ENCODE assay signal across 15 mouse cellular contexts in the genomic region with DNA sequence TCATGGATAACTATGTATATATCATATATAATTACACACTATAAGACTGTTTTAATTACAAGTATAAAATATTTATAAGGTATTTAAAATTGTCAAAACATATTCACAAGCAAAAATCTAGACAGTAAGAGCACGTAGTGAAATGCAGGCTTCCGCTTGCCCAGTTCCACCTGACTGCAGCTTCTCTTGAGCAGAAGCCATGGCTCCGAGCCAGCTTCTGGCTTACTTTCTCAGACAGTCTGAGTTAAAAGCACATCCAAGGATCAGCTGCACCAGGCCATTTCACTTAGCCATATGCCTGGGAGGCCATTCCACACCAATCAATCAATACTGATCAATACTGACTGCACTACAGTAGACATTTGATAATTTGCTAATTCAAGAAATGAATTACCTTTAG. TPM values are rescaled to one million over a fixed set of nuclear protein-coding genes. Genes with fewer than 3 reads are reported as not detected.
A peak's percentile ranks its signal among the peaks of the same experiment; 100 is the strongest.
DNase-seq lines count a peak whose midpoint lies in the region; ATAC-seq and TF ChIP-seq lines count a peak whose summit lies in the region.
"Had no signal": no experiment of that assay in that cellular context is flagged by ENCODE, and none has a peak within 500 bp of the region (broad histone marks: within the 10 kb centered on the region; RNA-seq: fewer than 3 reads in every experiment).

No protein-coding gene starts in this region.

- no peak overlapping the region for H3K9ac ChIP-seq in forebrain, embryonic 14.5 days (ENCODE audit: low read length)
- H3K9ac ChIP-seq in forebrain, embryonic 11.5 days (ENCODE audit: low read length), result no peak overlapping the region
- no peak overlapping the region for H3K9ac ChIP-seq in lung, embryonic 14.5 days
- H3K9ac ChIP-seq: limb, embryonic 15.5 days had no signal

- H3K27me3 ChIP-seq in forebrain, embryonic 14.5 days (replicated peaks; ENCODE audit: control insufficient read depth, insufficient read depth, low read length), result no peaks in the 10 kb centered on the region
- H3K27me3 ChIP-seq in forebrain, embryonic 11.5 days (ENCODE audit: control insufficient read depth, insufficient read depth, low read length), result no peaks in the 10 kb centered on the region
- H3K27me3 ChIP-seq in lung, embryonic 14.5 days (ENCODE audit: insufficient read depth, low read length), result no peaks in the 10 kb centered on the region
- no peaks in the 10 kb centered on the region for H3K27me3 ChIP-seq in thymus, adult 2 months (ENCODE audit: control insufficient read depth, insufficient read depth, low read length)
- H3K27me3 ChIP-seq: limb, embryonic 15.5 days had no signal

- no peak for TF ChIP-seq POLR2A in thymus, adult 2 months (IDR thresholded peaks at IDR 0.05; ENCODE audit: control insufficient read depth, extremely low read depth, insufficient read depth, low read length, poor library complexity)

- H3K4me3 ChIP-seq in forebrain, embryonic 14.5 days (ENCODE audit: low read depth, low read length), result no peak overlapping the region
- no peak overlapping the region for H3K4me3 ChIP-seq in forebrain, embryonic 11.5 days (ENCODE audit: low read depth, low read length)
- H3K4me3 ChIP-seq in lung, embryonic 14.5 days (ENCODE audit: low read depth, low read length), result no peak overlapping the region
- no peak overlapping the region for H3K4me3 ChIP-seq in thymus, adult 2 months (ENCODE audit: control insufficient read depth, insufficient read depth, low read length)
- H3K4me3 ChIP-seq: heart, adult 2 months; limb, embryonic 15.5 days; midbrain, embryonic 10.5 days had no signal

- ATAC-seq in forebrain, embryonic 14.5 days, result no peak
- ATAC-seq in forebrain, embryonic 11.5 days (replicated peaks; ENCODE audit: low FRiP score), result no peak
- ATAC-seq in lung, embryonic 14.5 days (ENCODE audit: insufficient read depth), result no peak
- ATAC-seq: inflammation-experienced regulatory T-cells, adult 6 months; lung, postnatal 0 days had no signal

- no peak for TF ChIP-seq CTCF in lung, embryonic 14.5 days (IDR thresholded peaks at IDR 0.05; ENCODE audit: low read depth)
- TF ChIP-seq CTCF in thymus, adult 2 months (IDR thresholded peaks at IDR 0.05; ENCODE audit: borderline replicate concordance, control insufficient read depth, extremely low read depth, insufficient read depth, low read length, poor library complexity), result no peak

- no peaks in the 10 kb centered on the region for H3K9me3 ChIP-seq in forebrain, embryonic 14.5 days (replicated peaks; ENCODE audit: control insufficient read depth, low read length)
- H3K9me3 ChIP-seq in forebrain, embryonic 11.5 days (ENCODE audit: control insufficient read depth, low read length), result no peaks in the 10 kb centered on the region
- H3K9me3 ChIP-seq in lung, embryonic 14.5 days (ENCODE audit: low read depth, low read length), result no peaks in the 10 kb centered on the region
- H3K9me3 ChIP-seq: limb, embryonic 15.5 days; midbrain, embryonic 10.5 days had no signal

- H3K4me1 ChIP-seq in forebrain, embryonic 14.5 days (ENCODE audit: control insufficient read depth, insufficient read depth, low read length), result no peaks in the 10 kb centered on the region
- H3K4me1 ChIP-seq in forebrain, embryonic 11.5 days (replicated peaks; ENCODE audit: control insufficient read depth, insufficient read depth, low read length), result no peaks in the 10 kb centered on the region
- no peaks in the 10 kb centered on the region for H3K4me1 ChIP-seq in lung, embryonic 14.5 days (ENCODE audit: insufficient read depth)
- no peaks in the 10 kb centered on the region; the same call in 1 of the 2 replicates for H3K4me1 ChIP-seq in thymus, adult 2 months (replicated peaks; ENCODE audit: control insufficient read depth, insufficient read depth, low read length)
- H3K4me1 ChIP-seq: midbrain, embryonic 10.5 days had no signal

- H3K27ac ChIP-seq in forebrain, embryonic 14.5 days (ENCODE audit: low read depth, low read length), result no peak overlapping the region
- H3K27ac ChIP-seq in forebrain, embryonic 11.5 days (ENCODE audit: low read depth, low read length), result no peak overlapping the region
- no peak overlapping the region for H3K27ac ChIP-seq in lung, embryonic 14.5 days (ENCODE audit: low read depth)
- no peak overlapping the region for H3K27ac ChIP-seq in thymus, adult 2 months (ENCODE audit: control insufficient read depth, insufficient read depth, low read length)
- H3K27ac ChIP-seq: heart, adult 2 months; limb, embryonic 15.5 days; midbrain, embryonic 10.5 days had no signal

- H3K36me3 ChIP-seq in forebrain, embryonic 14.5 days (ENCODE audit: control insufficient read depth, insufficient read depth, low read length), result peaks cover 24% of the 10 kb centered on the region
- no peaks in the 10 kb centered on the region for H3K36me3 ChIP-seq in forebrain, embryonic 11.5 days (ENCODE audit: control insufficient read depth, insufficient read depth, low read length)
- H3K36me3 ChIP-seq in lung, embryonic 14.5 days (ENCODE audit: insufficient read depth), result peaks cover 18% of the 10 kb centered on the region
- H3K36me3 ChIP-seq in thymus, adult 2 months (ENCODE audit: control insufficient read depth, insufficient read depth, low read length), result peaks cover 16% of the 10 kb centered on the region

- WGBS in forebrain, embryonic 14.5 days, result 70% methylated on average over 3 of the region's 3 CpGs
- 93% methylated on average over 3 of the region's 3 CpGs for WGBS in forebrain, embryonic 11.5 days
- WGBS in lung, embryonic 14.5 days, result 84% methylated on average over 3 of the region's 3 CpGs
- WGBS in thymus, adult 2 months, result over 99% methylated on average over 3 of the region's 3 CpGs

- DNase-seq in forebrain, embryonic 14.5 days (ENCODE audit: low spot score), result peak; percentile 57
- no peak for DNase-seq in forebrain, embryonic 11.5 days (ENCODE audit: low spot score)
- DNase-seq in lung, embryonic 14.5 days, result peak; percentile 15
- DNase-seq in lung, postnatal 36 days, result no peak
- peak; percentile 37 for DNase-seq in cerebellum, adult 8-10 months
- peak; percentile 86 to 88 for DNase-seq in kidney, postnatal 25 days
- DNase-seq in thymus, adult 2 months, result no peak
- no peak for DNase-seq in heart, adult 8-10 months (ENCODE audit: low spot score)
- DNase-seq: heart, adult 2 months; heart, postnatal 14 days had no signal

- H3K4me2 ChIP-seq in forebrain, embryonic 14.5 days (ENCODE audit: low read length), result no peak overlapping the region
- H3K4me2 ChIP-seq in forebrain, embryonic 11.5 days (ENCODE audit: low read depth, low read length, severe bottlenecking), result no peak overlapping the region
- H3K4me2 ChIP-seq in lung, embryonic 14.5 days, result no peak overlapping the region
- H3K4me2 ChIP-seq: limb, embryonic 15.5 days had no signal

RNA-seq across cellular contexts. Expression of gene Vps53, which starts 10.5 kb away (rescaled TPM):
- 63.8 and 67.9 TPM in 2 replicates for polyA plus RNA-seq in forebrain, embryonic 14.5 days (2014; fragmentation: Nextera tagmentation; extraction: Ambion mirVana)
- polyA plus RNA-seq in forebrain, embryonic 11.5 days (2014; fragmentation: Nextera tagmentation; extraction: Ambion mirVana), result 41.5 and 43.6 TPM in 2 replicates
- 34.5 and 35.6 TPM in 2 replicates for polyA plus RNA-seq in lung, embryonic 14.5 days (2014; fragmentation: Nextera tagmentation; extraction: Ambion mirVana)
- 30.6 and 33.7 TPM in 2 replicates for polyA plus RNA-seq in thymus, adult 2 months (2012; rRNA removed)
- total RNA-seq in heart, adult 8-10 months (2022), result 10 to 100 TPM; 27.2 to 29.9 (median 29.5) TPM

RNA-seq across cellular contexts. Expression of gene Fam57a, which starts 10.5 kb away (rescaled TPM):
- 26.1 and 27.5 TPM in 2 replicates for polyA plus RNA-seq in forebrain, embryonic 14.5 days (2014; fragmentation: Nextera tagmentation; extraction: Ambion mirVana)
- 34.6 and 35.1 TPM in 2 replicates for polyA plus RNA-seq in forebrain, embryonic 11.5 days (2014; fragmentation: Nextera tagmentation; extraction: Ambion mirVana)
- polyA plus RNA-seq in lung, embryonic 14.5 days (2014; fragmentation: Nextera tagmentation; extraction: Ambion mirVana), result 38.3 and 39.8 TPM in 2 replicates
- polyA plus RNA-seq in thymus, adult 2 months (2012; rRNA removed), result 17.4 and 19.4 TPM in 2 replicates
- total RNA-seq in heart, adult 8-10 months (2022), result 1 to 10 TPM; 2.0 to 3.0 (median 2.5) TPM

RNA-seq across cellular contexts. Expression of gene Dbil5, which starts 48.4 kb away (rescaled TPM):
- not detected in 2 replicates for polyA plus RNA-seq in forebrain, embryonic 14.5 days (2014; fragmentation: Nextera tagmentation; extraction: Ambion mirVana)
- polyA plus RNA-seq in forebrain, embryonic 11.5 days (2014; fragmentation: Nextera tagmentation; extraction: Ambion mirVana), result 0.48 TPM in 1 of 2 replicates, not detected in the other
- polyA plus RNA-seq in lung, embryonic 14.5 days (2014; fragmentation: Nextera tagmentation; extraction: Ambion mirVana), result 0.60 and 1.6 TPM in 2 replicates
- 0.37 and 1.4 TPM in 2 replicates for polyA plus RNA-seq in thymus, adult 2 months (2012; rRNA removed)
- under 1 TPM in 3 of 4 experiments, not detected in 1; 0.50 to 0.68 (median 0.60) TPM for total RNA-seq in heart, adult 8-10 months (2022)
- total RNA-seq: heart, postnatal 14 days had no signal
- polyA plus RNA-seq: neural tube, embryonic 11.5 days had no signal

RNA-seq across cellular contexts. Expression of gene Gemin4, which starts 48.5 kb away (rescaled TPM):
- 25.0 and 25.7 TPM in 2 replicates for polyA plus RNA-seq in forebrain, embryonic 14.5 days (2014; fragmentation: Nextera tagmentation; extraction: Ambion mirVana)
- polyA plus RNA-seq in forebrain, embryonic 11.5 days (2014; fragmentation: Nextera tagmentation; extraction: Ambion mirVana), result 46.2 and 52.9 TPM in 2 replicates
- 45.6 and 45.8 TPM in 2 replicates for polyA plus RNA-seq in lung, embryonic 14.5 days (2014; fragmentation: Nextera tagmentation; extraction: Ambion mirVana)
- polyA plus RNA-seq in thymus, adult 2 months (2012; rRNA removed), result 12.6 and 16.4 TPM in 2 replicates
- total RNA-seq in heart, adult 8-10 months (2022), result 1 to 10 TPM; 2.5 to 4.6 (median 3.7) TPM

Comparison
In these comparisons a context has a peak if more than half of its experiments do, and no peak if none do; other contexts are left out.
1. DNase-seq: peak in forebrain, embryonic 14.5 days (single experiment), lung, embryonic 14.5 days (single experiment), cerebellum, adult 8-10 months (single experiment) and kidney, postnatal 25 days (2 of 2); none in forebrain, embryonic 11.5 days (single experiment), lung, postnatal 36 days (single experiment), thymus, adult 2 months (single experiment) and heart, adult 8-10 months (single experiment).